Mouse (Mus musculus) midbrain, embryonic 12.5 days (tissue): ENCODE measurements around the gene Ube2ql1. TPM values are rescaled to one million over a fixed set of nuclear protein-coding genes. Genes with fewer than 3 reads are reported as not detected.

ENCODE experiments used
- polyA plus RNA-seq: library from polyadenylated mRNA; unstranded; fragments of >200 nt; fragmentation: Nextera tagmentation; extraction: Ambion mirVana; gene quantifications from 2 replicates; pipeline ENCODE4 v1.2.1, GENCODE M21; 2016

Gene Ube2ql1
- polyA plus RNA-seq, 1 experiment from 2014 or later = 9.6 TPM

Other genes starting within 250 kb of the Ube2ql1 start
- 91.9 and 102 TPM in 2 replicates for gene Nsun2, start 206.1 kb downstream of the Ube2ql1 start, polyA plus RNA-seq
- gene Tent4a, start 205.3 kb downstream of the Ube2ql1 start, polyA plus RNA-seq = 6.7 TPM in 2 replicates
- gene Srd5a1, start 128.4 kb downstream of the Ube2ql1 start, polyA plus RNA-seq = 24.3 and 24.9 TPM in 2 replicates
- 165 and 170 TPM in 2 replicates for gene Med10, start 62.5 kb upstream of the Ube2ql1 start, polyA plus RNA-seq